Mouse (Mus musculus) kidney, embryonic 14.5 days (tissue): ENCODE results near the gene Slco4c1. TPM values are rescaled to one million over a fixed set of nuclear protein-coding genes. Genes with fewer than 3 reads are reported as not detected.

Experiments
- ATAC-seq: fragments of 200-750 bp; cut with Nextera tagmentation; 2 replicates; pipeline ENCODE4 v1.8.0; 2017; ENCODE audit warnings: moderate number of reproducible peaks, mild to moderate bottlenecking, moderate TSS enrichment, moderate library complexity; ENCODE audit not compliant: low FRiP score, low TSS enrichment
- H3K27ac ChIP-seq: fragments of 300-500 bp; sonication (generic); 2 replicates; pipeline ENCODE4 v1.5.1; 2014; ENCODE audit warnings: low read depth, mild to moderate bottlenecking, low read length, moderate library complexity, mixed read lengths
- H3K27me3 ChIP-seq: fragments of 300-500 bp; sonication (generic); 2 replicates; pipeline ENCODE4 v1.6.1; 2014; ENCODE audit warnings: mild to moderate bottlenecking, low read length; ENCODE audit not compliant: control insufficient read depth, insufficient read depth
- H3K36me3 ChIP-seq: fragments of 300-500 bp; sonication (generic); 2 replicates; pipeline ENCODE4 v1.6.1; 2014; ENCODE audit warnings: low read length, mixed read lengths; ENCODE audit not compliant: control insufficient read depth, insufficient read depth
- H3K4me1 ChIP-seq: fragments of 300-500 bp; sonication (generic); 2 replicates; pipeline ENCODE4 v1.6.1; 2014; ENCODE audit warnings: low read length, mixed read lengths; ENCODE audit not compliant: control insufficient read depth, insufficient read depth
- H3K4me2 ChIP-seq: fragments of 300-500 bp; sonication (generic); replicated peaks from 2 replicates; pipeline ENCODE4 v1.6.1; 2014; ENCODE audit warnings: low read depth, mild to moderate bottlenecking, low read length
- H3K4me3 ChIP-seq: fragments of 300-500 bp; sonication (generic); 2 replicates; pipeline ENCODE4 v1.5.1; 2014; ENCODE audit warnings: mild to moderate bottlenecking, low read length
- H3K9ac ChIP-seq: fragments of 300-500 bp; sonication (generic); 2 replicates; pipeline ENCODE4 v1.6.1; 2014; ENCODE audit warnings: low read depth, mild to moderate bottlenecking, low read length, moderate library complexity
- H3K9me3 ChIP-seq: fragments of 300-500 bp; sonication (generic); 2 replicates; pipeline ENCODE4 v1.6.1; 2016; ENCODE audit warnings: low read length; ENCODE audit not compliant: control insufficient read depth
- WGBS: fragments of 180-500 bp; shearing (Covaris S2); extraction: QIAGEN DNeasy Blood & Tissue Kit; methylation state at CpG from one replicate; pipeline ENCODE4 v1.1.7; 2014; 5-methylcytosine and 5-hydroxymethylcytosine counted together
- polyA plus RNA-seq: library from polyadenylated mRNA; unstranded; fragments of >200 nt; fragmentation: Nextera tagmentation; extraction: Ambion mirVana; gene quantifications from 2 replicates; pipeline ENCODE4 v1.2.1, GENCODE M21; 2014

Gene Slco4c1
- 6.6 and 11.9 TPM in 2 replicates for polyA plus RNA-seq

DNA sequence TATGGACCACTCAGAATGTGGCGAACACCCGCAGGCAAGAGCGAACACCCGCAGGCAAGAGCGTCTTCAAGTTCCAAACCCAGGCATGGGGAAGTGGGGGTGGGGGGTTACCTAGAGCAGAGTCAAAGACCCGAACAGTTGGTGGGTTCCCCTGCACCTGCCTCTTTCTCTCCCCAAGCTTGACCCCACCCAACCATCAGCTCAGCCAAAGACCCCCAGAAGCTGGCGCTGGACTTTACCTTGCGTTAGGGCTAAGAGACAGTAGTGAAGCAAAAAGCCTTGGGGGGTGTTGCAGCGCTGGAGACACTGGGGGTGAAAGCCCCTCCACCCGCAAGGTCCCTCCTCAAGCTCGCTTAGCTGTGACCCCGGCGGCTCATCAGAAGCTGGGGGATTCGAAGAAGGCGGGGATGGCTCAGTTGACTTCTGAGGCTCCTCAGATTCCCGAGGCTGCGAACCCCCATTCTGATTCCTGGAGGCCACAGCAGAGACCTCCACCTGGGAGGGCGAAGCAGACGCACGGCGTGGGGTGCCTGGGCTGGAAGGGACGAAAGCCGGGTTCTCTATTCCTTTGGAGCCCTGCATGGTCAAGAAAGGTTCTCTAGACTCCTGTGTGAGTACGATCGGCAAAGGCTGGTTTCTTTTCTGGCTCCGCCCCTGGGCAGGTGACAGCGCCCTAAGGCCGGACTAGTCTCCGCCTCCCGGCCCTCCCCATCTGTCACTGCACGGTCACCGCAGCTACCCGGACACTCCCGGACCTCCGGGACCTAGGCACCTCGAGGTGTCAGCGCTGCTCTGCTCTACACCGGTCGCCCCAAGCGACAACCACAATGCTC lies at the start of gene Slco4c1:
Gene Slco4c1 (minus strand): TSS at position 644 of the 833 bp plus-strand sequence.
- peak within 1 kb of the TSS; percentile 48 for H3K4me3 ChIP-seq
- no peak within 1 kb of the TSS for H3K27ac ChIP-seq
- H3K4me2 ChIP-seq: peak within 1 kb of the TSS; percentile 67
- H3K9ac ChIP-seq: peak within 1 kb of the TSS; percentile 50
- no peaks in the 10 kb centered on the region for H3K9me3 ChIP-seq
- peak; percentile 90 for ATAC-seq
- H3K4me1 ChIP-seq: peaks cover 6% of the 10 kb centered on the region; the same call in 1 of the 2 replicates
- H3K27me3 ChIP-seq: no peaks in the 10 kb centered on the region
- 1% methylated on average over 40 of the region's 40 CpGs for WGBS
- H3K36me3 ChIP-seq: no peaks in the 10 kb centered on the region

GRCm38 (mm10) chr1:96917333-96917732 lies 45.4 kb upstream of the Slco4c1 start:
- ATAC-seq: no peak
- Histone ChIP-seq H3K9ac (no peak overlapping the region), H3K9me3 (no peaks in the 10 kb centered on the region), H3K4me1 (no peaks in the 10 kb centered on the region), H3K4me2 (no peak overlapping the region), H3K4me3 (no peak overlapping the region), H3K27me3 (no peaks in the 10 kb centered on the region), H3K36me3 (no peaks in the 10 kb centered on the region), H3K27ac (no peak overlapping the region)

DNA sequence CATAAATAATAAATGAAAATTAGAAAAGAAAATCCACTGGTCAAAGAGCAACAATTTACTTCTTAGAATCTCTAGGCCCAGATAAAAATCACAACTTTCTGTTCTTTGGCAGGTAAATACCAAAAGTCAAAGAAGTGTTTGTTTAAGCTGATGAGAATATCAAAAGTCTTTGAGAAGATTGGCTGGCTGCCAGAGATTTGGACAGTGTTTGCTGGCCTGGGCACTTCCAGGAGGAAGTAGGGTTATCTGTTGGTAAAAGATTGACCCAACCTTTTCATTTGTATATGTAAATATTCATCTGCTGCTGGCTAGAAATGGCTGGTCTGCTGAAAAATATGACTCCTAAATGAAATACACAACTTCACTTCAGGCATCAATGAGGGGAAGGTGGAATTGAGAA lies 11.8 kb upstream of the Slco4c1 start:
- Histone ChIP-seq H3K9me3 (no peaks in the 10 kb centered on the region), H3K4me3 (no peak overlapping the region), H3K27ac (no peak overlapping the region), H3K9ac (no peak overlapping the region), H3K27me3 (no peaks in the 10 kb centered on the region), H3K4me2 (no peak overlapping the region), H3K4me1 (no peaks in the 10 kb centered on the region), H3K36me3 (no peaks in the 10 kb centered on the region)
- no peak for ATAC-seq

- 77% methylated on average over 1 of the region's 1 CpGs for WGBS
- no peaks in the 10 kb centered on the region for H3K9me3 ChIP-seq
- H3K4me3 ChIP-seq: no peak overlapping the region
- no peak overlapping the region for H3K27ac ChIP-seq
- ATAC-seq: no peak
- no peaks in the 10 kb centered on the region for H3K4me1 ChIP-seq
- no peaks in the 10 kb centered on the region for H3K27me3 ChIP-seq
- no peak overlapping the region for H3K9ac ChIP-seq
- no peak overlapping the region for H3K4me2 ChIP-seq
- H3K36me3 ChIP-seq: no peaks in the 10 kb centered on the region
These were observed 6.6 kb upstream of the Slco4c1 start for GRCm38 (mm10) chr1:96878572-96878971.

- WGBS: 74% methylated on average over 1 of the region's 1 CpGs
These were observed 4.1 kb upstream of the Slco4c1 start for GRCm38 (mm10) chr1:96876076-96876475.

DNA sequence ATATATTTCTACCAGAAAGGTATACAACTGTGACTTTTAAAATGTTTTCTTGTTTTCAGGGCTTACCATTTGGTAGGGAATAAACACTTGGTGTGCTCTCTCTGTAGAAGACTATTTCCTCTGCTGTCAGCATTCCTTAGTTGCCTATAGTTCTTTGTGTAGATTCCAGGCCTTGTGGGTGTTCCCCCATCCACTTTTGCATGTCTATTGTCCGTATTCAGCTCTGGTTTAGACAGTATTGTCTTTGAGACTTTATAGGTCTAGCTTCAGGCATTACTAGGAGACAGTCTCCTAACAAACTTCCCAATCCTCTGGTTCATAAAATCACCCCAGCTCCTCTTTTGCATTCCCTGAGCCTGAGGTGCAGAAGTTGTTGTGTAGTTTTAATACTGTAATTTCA lies 2.7 kb upstream of the Slco4c1 start:
- Histone ChIP-seq H3K9ac (no peak overlapping the region), H3K4me2 (no peak overlapping the region), H3K27ac (no peak overlapping the region), H3K9me3 (no peaks in the 10 kb centered on the region), H3K36me3 (no peaks in the 10 kb centered on the region), H3K4me1 (peaks cover 6% of the 10 kb centered on the region; the same call in 1 of the 2 replicates), H3K4me3 (no peak overlapping the region), H3K27me3 (no peaks in the 10 kb centered on the region)
- no peak for ATAC-seq
- 88% methylated on average over 1 of the region's 1 CpGs for WGBS

More at GRCm38 (mm10) chr1:96876076-96876475, 4.1 kb upstream of the Slco4c1 start:
- Histone ChIP-seq H3K36me3 (no peaks in the 10 kb centered on the region), H3K4me1 (peaks cover 6% of the 10 kb centered on the region; the same call in 1 of the 2 replicates), H3K27me3 (no peaks in the 10 kb centered on the region), H3K4me2 (no peak overlapping the region), H3K4me3 (no peak overlapping the region), H3K27ac (no peak overlapping the region), H3K9me3 (no peaks in the 10 kb centered on the region), H3K9ac (no peak overlapping the region)
- no peak for ATAC-seq

DNA sequence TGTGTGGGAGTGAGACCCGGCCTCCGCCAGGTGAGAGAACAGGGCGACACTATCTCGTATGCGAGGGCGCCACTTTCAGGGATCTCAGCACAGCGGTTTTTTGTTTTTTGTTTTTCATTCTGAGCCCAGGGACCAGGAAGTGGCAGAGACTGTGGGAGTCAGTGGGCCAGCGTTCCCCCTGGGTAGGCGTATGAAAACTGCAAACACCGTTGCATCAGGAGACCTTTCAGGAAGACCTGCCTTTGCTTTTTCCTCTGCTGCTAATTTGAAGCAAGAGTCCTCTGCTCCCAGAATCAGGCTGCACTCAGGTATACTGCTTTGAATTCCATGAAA lies 356 bp upstream of the Slco4c1 start:
- Histone ChIP-seq H3K27ac (no peak overlapping the region), H3K9ac (peak overlapping the region; percentile 44; the same call in 1 of the 2 replicates), H3K4me3 (peak overlapping the region; percentile 48), H3K4me1 (peaks cover 6% of the 10 kb centered on the region; the same call in 1 of the 2 replicates), H3K36me3 (no peaks in the 10 kb centered on the region), H3K27me3 (no peaks in the 10 kb centered on the region), H3K4me2 (peak overlapping the region; percentile 67), H3K9me3 (no peaks in the 10 kb centered on the region)
- WGBS: 2% methylated on average over 10 of the region's 10 CpGs
- ATAC-seq: no peak; the same call in 1 of the 2 replicates

- Histone ChIP-seq H3K27ac (no peak overlapping the region), H3K4me2 (no peak overlapping the region), H3K36me3 (no peaks in the 10 kb centered on the region), H3K9ac (no peak overlapping the region), H3K27me3 (no peaks in the 10 kb centered on the region), H3K4me3 (peak overlapping the region; percentile 48), H3K4me1 (peaks cover 6% of the 10 kb centered on the region; the same call in 1 of the 2 replicates), H3K9me3 (no peaks in the 10 kb centered on the region)
- no peak for ATAC-seq
- WGBS: 4% methylated on average over 7 of the region's 7 CpGs
These were observed 1.1 kb downstream of the Slco4c1 start for GRCm38 (mm10) chr1:96870764-96871307.

DNA sequence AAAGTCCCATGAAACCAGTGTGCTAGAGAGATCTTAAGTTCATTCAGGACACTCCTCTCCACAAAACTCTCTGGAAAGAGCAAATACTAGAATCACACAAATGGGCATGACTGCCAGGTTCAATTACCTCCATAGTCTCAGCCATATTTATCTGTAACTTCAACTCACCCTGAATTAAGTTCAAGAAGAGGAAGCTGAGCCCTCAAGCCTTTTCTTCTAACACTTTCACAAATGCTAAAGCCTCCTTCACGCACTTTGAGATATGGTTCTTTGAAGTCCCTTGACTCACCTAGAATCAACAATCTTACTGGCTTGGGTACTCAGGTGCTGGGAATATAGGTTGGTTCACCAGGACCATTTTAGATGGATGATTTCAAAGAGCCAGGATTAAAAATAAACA lies 3.2 kb downstream of the Slco4c1 start:
- Histone ChIP-seq H3K4me1 (peaks cover 6% of the 10 kb centered on the region; the same call in 1 of the 2 replicates), H3K27me3 (no peaks in the 10 kb centered on the region), H3K9ac (no peak overlapping the region), H3K9me3 (no peaks in the 10 kb centered on the region), H3K4me2 (no peak overlapping the region), H3K27ac (no peak overlapping the region), H3K36me3 (no peaks in the 10 kb centered on the region), H3K4me3 (no peak overlapping the region)
- no peak for ATAC-seq
- 90% methylated on average over 1 of the region's 1 CpGs for WGBS
